Mouse (Mus musculus) central nervous system, embryonic 18 days (tissue): ENCODE data around the gene Gtf3c5. TPM values are rescaled to one million over a fixed set of nuclear protein-coding genes. Genes with fewer than 3 reads are reported as not detected.

Experiments used
- polyA plus RNA-seq: library from polyadenylated mRNA; depleted of rRNA; stranded (reverse); fragments of >200 nt; gene quantifications from 2 replicates; pipeline ENCODE4 v1.2.3, GENCODE M21; 2012; rRNA removed

The Gtf3c5 gene
- polyA plus RNA-seq: 38.7 and 40.5 TPM in 2 replicates

GRCm38 (mm10) chr2:28583651-28584050 lies at the start of gene Gtf3c5:
Gene Gtf3c5 (minus strand): TSS chr2:28583751.

GRCm38 (mm10) chr2:28621664-28622171 lies 38.2 kb upstream of the Gtf3c5 start, which contains the start of gene Gfi1b:
Gene Gfi1b (minus strand): TSS chr2:28621982.

DNA sequence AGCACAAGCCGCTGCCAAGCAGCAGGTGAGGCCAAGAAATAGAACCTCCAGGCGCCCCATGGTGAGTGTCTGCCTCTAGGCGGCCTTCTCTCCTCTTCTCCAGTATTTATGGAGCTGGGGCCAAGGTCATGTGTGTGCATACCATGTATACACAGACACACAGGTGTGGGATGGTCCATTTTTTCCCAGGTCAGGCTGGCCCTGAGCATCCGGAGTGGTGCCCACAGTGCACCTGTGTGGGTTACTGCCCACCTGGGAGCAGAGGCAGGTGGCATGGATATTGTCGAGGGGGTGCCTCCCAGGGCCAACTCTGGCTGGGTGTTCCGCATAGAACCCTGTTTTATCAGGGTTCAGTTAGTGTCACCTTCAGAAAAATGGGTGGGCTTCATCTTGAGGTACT lies 20.2 kb downstream of the Gtf3c5 start, which contains the start of gene Cel:
Cel (minus strand) TSS at position 101 of the 400 bp plus-strand sequence.

Other genes with a start within 250 kb of the Gtf3c5 start
- gene Ppp1r26, start 137.0 kb downstream of the Gtf3c5 start, polyA plus RNA-seq: 23.4 TPM in 2 replicates
- 2.3 and 3.1 TPM in 2 replicates for gene 1700007K13Rik, start 117.4 kb downstream of the Gtf3c5 start, polyA plus RNA-seq
- gene Mrps2, start 115.7 kb downstream of the Gtf3c5 start, polyA plus RNA-seq: 42.0 and 43.0 TPM in 2 replicates
- 1.4 TPM in 2 replicates for gene Gbgt1, start 86.9 kb downstream of the Gtf3c5 start, polyA plus RNA-seq
- 0.47 and 0.78 TPM in 2 replicates for gene Gm10134, start 77.7 kb downstream of the Gtf3c5 start, polyA plus RNA-seq
- 166 and 171 TPM in 2 replicates for gene Ralgds, start 70.6 kb downstream of the Gtf3c5 start, polyA plus RNA-seq
- 0.05 and 0.08 TPM in 2 replicates for gene Cel, start 20.3 kb downstream of the Gtf3c5 start, polyA plus RNA-seq
- gene Gfi1b, start 38.2 kb upstream of the Gtf3c5 start, polyA plus RNA-seq: 0.03 TPM in 1 of 2 replicates, not detected in the other
- 38.8 and 39.1 TPM in 2 replicates for gene Tsc1, start 57.5 kb upstream of the Gtf3c5 start, polyA plus RNA-seq
- 0.88 and 1.3 TPM in 2 replicates for gene Spaca9, start 116.0 kb upstream of the Gtf3c5 start, polyA plus RNA-seq
- gene Ak8, start 116.4 kb upstream of the Gtf3c5 start, polyA plus RNA-seq: 1.7 and 2.0 TPM in 2 replicates